Comparison of ENCODE assay signal across 28 mouse cellular contexts in genomic region chr12:82285018-82285417, GRCm38 (mm10).
A peak's percentile ranks its signal among the peaks of the same experiment; 100 is the strongest.
DNase-seq lines count a peak whose midpoint lies in the region; ATAC-seq and TF ChIP-seq lines count a peak whose summit lies in the region.
"Had no signal": no experiment of that assay in that cellular context is flagged by ENCODE, and none has a peak within 500 bp of the region (broad histone marks: within the 10 kb centered on the region; RNA-seq: fewer than 3 reads in every experiment).

No protein-coding gene starts in this region.

- H3K4me3 ChIP-seq in heart, embryonic 16.5 days (ENCODE audit: low read length), result no peak overlapping the region
- H3K4me3 ChIP-seq in heart, embryonic 12.5 days, result no peak overlapping the region
- no peak overlapping the region for H3K4me3 ChIP-seq in liver, adult 2 months (ENCODE audit: insufficient read depth, low read depth, low read length)
- H3K4me3 ChIP-seq in liver, postnatal 0 days (ENCODE audit: low read depth, low read length), result no peak overlapping the region
- H3K4me3 ChIP-seq in CH12.LX (replicated peaks in 1 of 3; ENCODE audit: low read depth in 2 of 3, low read length in 2 of 3, poor library complexity in 1 of 3), result peak overlapping the region in 2 of 3 experiments; percentile 13 to 25
- H3K4me3 ChIP-seq in intestine, embryonic 16.5 days (ENCODE audit: low read length), result no peak overlapping the region
- H3K4me3 ChIP-seq: embryonic facial prominence, embryonic 12.5 days; hindbrain, embryonic 13.5 days; layer of hippocampus, adult 2 months; liver, embryonic 13.5 days; neural tube, embryonic 15.5 days had no signal

- no peak overlapping the region for H3K4me2 ChIP-seq in heart, embryonic 16.5 days (ENCODE audit: low read depth, low read length)
- no peak overlapping the region for H3K4me2 ChIP-seq in heart, embryonic 12.5 days
- H3K4me2 ChIP-seq in liver, postnatal 0 days (ENCODE audit: low read depth, low read length), result no peak overlapping the region
- H3K4me2 ChIP-seq in CH12.LX (ENCODE audit: insufficient read depth, low read depth, poor library complexity, severe bottlenecking), result peak overlapping the region; percentile 57
- no peak overlapping the region for H3K4me2 ChIP-seq in intestine, embryonic 16.5 days (ENCODE audit: low read depth, low read length)
- H3K4me2 ChIP-seq: embryonic facial prominence, embryonic 12.5 days; hindbrain, embryonic 13.5 days; liver, embryonic 13.5 days; neural tube, embryonic 15.5 days had no signal

- no peaks in the 10 kb centered on the region for H3K9me3 ChIP-seq in heart, embryonic 16.5 days (replicated peaks; ENCODE audit: control insufficient read depth, low read length)
- H3K9me3 ChIP-seq in heart, embryonic 12.5 days (replicated peaks), result no peaks in the 10 kb centered on the region
- H3K9me3 ChIP-seq in liver, postnatal 0 days (ENCODE audit: low read length), result no peaks in the 10 kb centered on the region
- peaks cover 5% of the 10 kb centered on the region for H3K9me3 ChIP-seq in CH12.LX (replicated peaks; ENCODE audit: low read length)
- no peaks in the 10 kb centered on the region for H3K9me3 ChIP-seq in intestine, embryonic 16.5 days (ENCODE audit: control insufficient read depth, low read length)
- H3K9me3 ChIP-seq: embryonic facial prominence, embryonic 12.5 days; hindbrain, embryonic 13.5 days; liver, embryonic 13.5 days; neural tube, embryonic 15.5 days had no signal

- no peak for TF ChIP-seq CTCF in liver, adult 2 months (IDR thresholded peaks at IDR 0.05; ENCODE audit: low read depth, low read length)
- no peak for TF ChIP-seq CTCF in liver, postnatal 0 days (IDR thresholded peaks at IDR 0.05; ENCODE audit: low read depth)
- TF ChIP-seq CTCF in CH12.LX (conservative IDR thresholded peaks at IDR 0.05 in 1 of 2, IDR thresholded peaks at IDR 0.05 in 1 of 2; ENCODE audit: low read depth in 2 of 2, low read length in 2 of 2), result no peak

- H3K4me1 ChIP-seq in heart, embryonic 16.5 days (ENCODE audit: control insufficient read depth, insufficient read depth, low read length), result peaks cover 17% of the 10 kb centered on the region
- H3K4me1 ChIP-seq in heart, embryonic 12.5 days (replicated peaks), result peaks cover 31% of the 10 kb centered on the region
- peaks cover 14% of the 10 kb centered on the region for H3K4me1 ChIP-seq in liver, adult 2 months (ENCODE audit: control insufficient read depth, insufficient read depth, low read length)
- H3K4me1 ChIP-seq in liver, postnatal 0 days (ENCODE audit: insufficient read depth), result peaks cover 10% of the 10 kb centered on the region; the same call in 1 of the 2 replicates
- H3K4me1 ChIP-seq in CH12.LX (ENCODE audit: control insufficient read depth in 1 of 2, insufficient read depth in 2 of 2), result peaks cover 24 to 36% of the 10 kb centered on the region in 2 experiments
- 0 out of 2 replicates have a peak, but pooled peaks cover 6% of the 10 kb centered on the region for H3K4me1 ChIP-seq in intestine, embryonic 16.5 days (ENCODE audit: control insufficient read depth, insufficient read depth, low read length)

- dilution Hi-C loops in CH12.LX (cut with MboI; ENCODE audit: extremely low pct_ligation_motif_present, extremely low pct_unique_long_range_greater_than_20kb, low sequenced_read_pairs), result no loop called here

- peak; percentile 66 for DNase-seq in liver, adult 2 months (ENCODE audit: extremely low read depth, low read depth, low spot score)
- no peak for DNase-seq in liver, postnatal 0 days
- DNase-seq in CH12.LX (ENCODE audit: extremely low read depth), result no peak
- DNase-seq in B cell, adult 2 months, result no peak
- no peak for DNase-seq in left cerebral cortex, postnatal 25 days (ENCODE audit: low spot score in 2 of 2)
- DNase-seq: adrenal gland, adult 2 months; cerebellum, adult 8-10 months; cerebellum, postnatal 36 days; embryo, embryonic 11 days; gastrocnemius, postnatal 14 days; heart, postnatal 4 days; kidney, adult 18-20 months; left cerebral cortex, postnatal 4 days; liver, embryonic 13.5 days; lung, adult 2 months; lung, postnatal 10 days; midbrain, embryonic 14.5 days; retina, postnatal 1 day; right cerebral cortex, postnatal 14 days had no signal

- in situ Hi-C loops in CH12.LX (cut with MboI; ENCODE audit: low pct_ligation_motif_present, low pct_unique_long_range_greater_than_20kb, low sequenced_read_pairs), result no loop called here

- TF ChIP-seq POLR2A in liver, adult 2 months (IDR thresholded peaks at IDR 0.05; ENCODE audit: extremely low read depth, insufficient read depth, low read length), result no peak
- TF ChIP-seq POLR2A in CH12.LX (IDR thresholded peaks at IDR 0.05; ENCODE audit: low read depth, low read length), result no peak

- no peak for TF ChIP-seq EP300 in liver, postnatal 0 days (IDR thresholded peaks at IDR 0.05; ENCODE audit: low read depth)
- TF ChIP-seq EP300 in CH12.LX (IDR thresholded peaks at IDR 0.05; ENCODE audit: low read length), result no peak

- WGBS in heart, embryonic 16.5 days, result 90% methylated on average over 2 of the region's 2 CpGs
- 92% methylated on average over 2 of the region's 2 CpGs for WGBS in heart, embryonic 12.5 days
- 71% methylated on average over 2 of the region's 2 CpGs for WGBS in liver, adult 2 months
- 77% methylated on average over 2 of the region's 2 CpGs for WGBS in liver, postnatal 0 days (ENCODE audit: insufficient replicate concordance)
- 88% methylated on average over 2 of the region's 2 CpGs for WGBS in intestine, embryonic 16.5 days

- no peak for ATAC-seq in heart, embryonic 16.5 days (replicated peaks; ENCODE audit: extremely low read depth, insufficient read depth, low FRiP score)
- ATAC-seq in heart, embryonic 12.5 days (ENCODE audit: insufficient number of reproducible peaks, low FRiP score), result no peak
- ATAC-seq in liver, postnatal 0 days, result no peak
- peak; percentile 18; the same call in 1 of the 2 replicates for ATAC-seq in intestine, embryonic 16.5 days
- ATAC-seq: forebrain, embryonic 14.5 days had no signal

- no peak overlapping the region for H3K9ac ChIP-seq in heart, embryonic 16.5 days (ENCODE audit: low read length)
- no peak overlapping the region for H3K9ac ChIP-seq in heart, embryonic 12.5 days
- no peak overlapping the region for H3K9ac ChIP-seq in liver, adult 2 months (ENCODE audit: low read depth, low read length)
- H3K9ac ChIP-seq in liver, postnatal 0 days (replicated peaks), result no peak overlapping the region
- H3K9ac ChIP-seq in CH12.LX (ENCODE audit: insufficient read depth, low read depth), result no peak overlapping the region
- H3K9ac ChIP-seq in intestine, embryonic 16.5 days (ENCODE audit: low read depth, low read length), result no peak overlapping the region
- H3K9ac ChIP-seq: embryonic facial prominence, embryonic 12.5 days; hindbrain, embryonic 13.5 days; liver, embryonic 13.5 days; neural tube, embryonic 15.5 days had no signal

- no peaks in the 10 kb centered on the region for H3K27me3 ChIP-seq in heart, embryonic 16.5 days (ENCODE audit: control insufficient read depth, insufficient read depth, low read length)
- H3K27me3 ChIP-seq in heart, embryonic 12.5 days (replicated peaks), result no peaks in the 10 kb centered on the region
- no peaks in the 10 kb centered on the region for H3K27me3 ChIP-seq in liver, adult 2 months (ENCODE audit: control insufficient read depth, insufficient read depth, low read length)
- no peaks in the 10 kb centered on the region for H3K27me3 ChIP-seq in liver, postnatal 0 days (ENCODE audit: insufficient read depth, low read length)
- H3K27me3 ChIP-seq in CH12.LX (replicated peaks), result no peaks in the 10 kb centered on the region
- H3K27me3 ChIP-seq in intestine, embryonic 16.5 days (replicated peaks; ENCODE audit: control insufficient read depth, insufficient read depth, low read length), result no peaks in the 10 kb centered on the region
- H3K27me3 ChIP-seq: embryonic facial prominence, embryonic 12.5 days; hindbrain, embryonic 13.5 days; liver, embryonic 13.5 days; neural tube, embryonic 15.5 days had no signal

- H3K27ac ChIP-seq in heart, embryonic 16.5 days (ENCODE audit: low read length), result 0 out of 2 replicates have a peak overlapping the region, but pooled peaks have one; percentile 5
- no peak overlapping the region for H3K27ac ChIP-seq in heart, embryonic 12.5 days (ENCODE audit: poor library complexity, severe bottlenecking)
- no peak overlapping the region for H3K27ac ChIP-seq in liver, adult 2 months (replicated peaks; ENCODE audit: insufficient read depth, low read depth, low read length)
- no peak overlapping the region for H3K27ac ChIP-seq in liver, postnatal 0 days (ENCODE audit: low read depth)
- H3K27ac ChIP-seq in CH12.LX (ENCODE audit: insufficient read depth, low read depth), result peak overlapping the region; percentile 82
- no peak overlapping the region for H3K27ac ChIP-seq in intestine, embryonic 16.5 days (ENCODE audit: low read length)
- H3K27ac ChIP-seq: embryonic facial prominence, embryonic 12.5 days; hindbrain, embryonic 13.5 days; layer of hippocampus, adult 2 months; liver, embryonic 13.5 days; macrophage; neural tube, embryonic 15.5 days had no signal

- intact Hi-C loops in left cerebral cortex, postnatal 25 days (cut with DNase I), result no loop called here

- H3K36me3 ChIP-seq in heart, embryonic 16.5 days (ENCODE audit: control insufficient read depth, insufficient read depth), result no peaks in the 10 kb centered on the region
- no peaks in the 10 kb centered on the region; the same call in 1 of the 2 replicates for H3K36me3 ChIP-seq in heart, embryonic 12.5 days
- no peaks in the 10 kb centered on the region for H3K36me3 ChIP-seq in liver, adult 2 months (ENCODE audit: control insufficient read depth, insufficient read depth, low read length)
- no peaks in the 10 kb centered on the region for H3K36me3 ChIP-seq in liver, postnatal 0 days (replicated peaks; ENCODE audit: insufficient read depth, low read length)
- peaks cover 0 to 11% of the 10 kb centered on the region in 2 experiments for H3K36me3 ChIP-seq in CH12.LX (replicated peaks in 1 of 2; ENCODE audit: control insufficient read depth in 1 of 2, insufficient read depth in 1 of 2, low read length in 1 of 2)
- no peaks in the 10 kb centered on the region for H3K36me3 ChIP-seq in intestine, embryonic 16.5 days (ENCODE audit: control insufficient read depth, insufficient read depth, low read length)
- H3K36me3 ChIP-seq: embryonic facial prominence, embryonic 12.5 days; hindbrain, embryonic 13.5 days; liver, embryonic 13.5 days; neural tube, embryonic 15.5 days had no signal

- peaks cover 4% of the 10 kb centered on the region; the same call in 1 of the 2 replicates for H3K79me2 ChIP-seq in liver, adult 2 months (ENCODE audit: control insufficient read depth, insufficient read depth, low read length)
- H3K79me2 ChIP-seq in CH12.LX (replicated peaks; ENCODE audit: control insufficient read depth, extremely low read depth, insufficient read depth, poor library complexity, severe bottlenecking), result no peaks in the 10 kb centered on the region

- TF ChIP-seq RAD21 in CH12.LX (IDR thresholded peaks at IDR 0.05; ENCODE audit: low read depth, low read length), result no peak

TF ChIP-seq in CH12.LX, 34 proteins besides CTCF, POLR2A, EP300 and RAD21 (continues in another document):
- TF ChIP-seq MAFK (IDR thresholded peaks at IDR 0.05; ENCODE audit: insufficient replicate concordance, low read length) (no peak), ZMIZ1 (IDR thresholded peaks at IDR 0.05; ENCODE audit: low read depth, low read length) (no peak), USF1 (IDR thresholded peaks at IDR 0.05; ENCODE audit: low read depth, low read length) (no peak), CHD1 (IDR thresholded peaks at IDR 0.05; ENCODE audit: low read depth, low read length) (no peak)

Comparison
In these comparisons a context has a peak if more than half of its experiments do, and no peak if none do; other contexts are left out.
1. H3K27ac ChIP-seq: peak in heart, embryonic 16.5 days (single experiment) and CH12.LX (single experiment); none in heart, embryonic 12.5 days (single experiment), liver, adult 2 months (single experiment), liver, postnatal 0 days (single experiment) and intestine, embryonic 16.5 days (single experiment).
2. H3K4me3 ChIP-seq: peak in CH12.LX (2 of 3); none in heart, embryonic 16.5 days (single experiment), heart, embryonic 12.5 days (single experiment), liver, adult 2 months (single experiment), liver, postnatal 0 days (single experiment) and intestine, embryonic 16.5 days (single experiment).